Mouse (Mus musculus) thymus, adult 2 months (tissue): ENCODE measurements around the gene Ppp1r1a.
A peak's percentile ranks its signal among the peaks of the same experiment; 100 is the strongest.

Experiments used
- CTCF ChIP-seq: fragments of 200-500 bp; IDR thresholded peaks from 2 replicates; pipeline ENCODE4 v1.5.1; 2012; ENCODE audit warnings: mild to moderate bottlenecking, control low read depth, low read length, moderate library complexity, borderline replicate concordance; ENCODE audit not compliant: control insufficient read depth, poor library complexity, insufficient read depth; ENCODE audit errors: extremely low read depth
- POLR2A ChIP-seq: fragments of 200-500 bp; IDR thresholded peaks from 2 replicates; pipeline ENCODE4 v1.6.1; 2012; ENCODE audit warnings: mild to moderate bottlenecking, low read length, control low read depth, moderate library complexity; ENCODE audit not compliant: control insufficient read depth, poor library complexity, insufficient read depth; ENCODE audit errors: extremely low read depth

DNA sequence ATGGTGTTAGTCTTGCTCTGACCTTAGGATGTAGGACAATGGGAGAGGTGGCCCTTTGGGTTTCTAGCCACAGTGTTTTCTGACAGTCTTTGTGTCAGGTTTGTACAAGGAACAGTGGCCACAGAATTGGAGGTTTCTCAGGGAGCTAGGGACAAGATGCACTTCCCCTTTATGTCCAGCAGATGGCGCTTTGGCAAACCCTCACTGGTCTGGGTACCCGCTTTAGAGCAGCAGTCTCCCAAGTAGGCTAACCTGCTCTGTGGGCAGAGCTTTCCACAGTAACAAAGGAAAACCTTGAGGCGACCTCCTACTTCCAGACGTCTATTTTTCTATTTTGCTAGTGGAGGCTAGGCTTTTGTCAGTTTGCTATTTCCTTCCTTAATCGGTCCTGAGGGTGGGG is 7.4 kb downstream of the Ppp1r1a start:
- TF ChIP-seq POLR2A: no peak
- TF ChIP-seq CTCF: peak; percentile 68; the same call in 1 of the 2 replicates
